Mouse (Mus musculus) heart, adult 11 months (tissue): ENCODE results near the gene Dgka.
A peak's percentile ranks its signal among the peaks of the same experiment; 100 is the strongest.
"Not testable (repeated sequence)": the region's sequence is repeated elsewhere in the genome, so short reads cannot be mapped to it uniquely, and the experiment has no call there.

Source experiments
- DNase-seq: peaks from one replicate; pipeline ENCODE4 v3.0.0; 2022

Gene Dgka

GRCm38 (mm10) chr10:128731002-128731433 lies 13.6 kb downstream of the Dgka start:
- peak; percentile 95 for DNase-seq

- no peak for DNase-seq
Measured at GRCm38 (mm10) chr10:128728059-128728458, 16.6 kb downstream of the Dgka start.

GRCm38 (mm10) chr10:128725466-128725865 lies 19.2 kb downstream of the Dgka start:
- DNase-seq, result not testable (repeated sequence)

- no peak for DNase-seq
Measured at GRCm38 (mm10) chr10:128715559-128716537, 28.8 kb downstream of the Dgka start.

GRCm38 (mm10) chr10:128711318-128711717 lies 33.3 kb downstream of the Dgka start:
- not testable (repeated sequence) for DNase-seq

GRCm38 (mm10) chr10:128705317-128705693 lies 39.4 kb downstream of the Dgka start:
- DNase-seq, result no peak

- DNase-seq, result peak; percentile 99
Measured at GRCm38 (mm10) chr10:128704491-128705316, 40.0 kb downstream of the Dgka start, which contains the start of gene Cdk2. Cdk2 (minus strand) TSS chr10:128705031.

- no peak for DNase-seq
Measured at GRCm38 (mm10) chr10:128703895-128704294, 40.8 kb downstream of the Dgka start, which contains the start of gene Pmel. Pmel (plus strand) TSS chr10:128704195.

- no peak for DNase-seq
Measured at GRCm38 (mm10) chr10:128702328-128703007, 42.2 kb downstream of the Dgka start.

- DNase-seq, result no peak
Measured at GRCm38 (mm10) chr10:128700712-128701111, 43.9 kb downstream of the Dgka start.

GRCm38 (mm10) chr10:128699611-128700010 lies 45.0 kb downstream of the Dgka start:
- peak; percentile 91 for DNase-seq

- peak; percentile 89 for DNase-seq
Measured at GRCm38 (mm10) chr10:128699006-128699405, 45.6 kb downstream of the Dgka start.

- peak; percentile 89 for DNase-seq
Measured at GRCm38 (mm10) chr10:128697072-128697725, 47.5 kb downstream of the Dgka start.

GRCm38 (mm10) chr10:128695992-128696807 lies 48.5 kb downstream of the Dgka start, which contains the start of gene Rab5b:
Rab5b (minus strand) TSS chr10:128696264.
- DNase-seq, result peak; percentile 100

GRCm38 (mm10) chr10:128695411-128695991 lies 49.2 kb downstream of the Dgka start:
- no peak for DNase-seq

- no peak for DNase-seq
Measured at GRCm38 (mm10) chr10:128674469-128675008, 70.1 kb downstream of the Dgka start.

GRCm38 (mm10) chr10:128673763-128674468 lies 70.7 kb downstream of the Dgka start, which contains the start of gene Suox:
Suox (minus strand) TSS chr10:128674073.
- DNase-seq, result peak; percentile 99

GRCm38 (mm10) chr10:128671148-128671547 lies 73.5 kb downstream of the Dgka start:
- DNase-seq, result no peak
